Mouse (Mus musculus): Measurements from ENCODE around the gene Llgl2.

GRCm38 (mm10) chr11:115859143-115859945 lies 35.5 kb downstream of the Llgl2 start:
- TF ChIP-seq SRF (IDR thresholded peaks at IDR 0.05; ENCODE audit: control insufficient read depth, insufficient read length, low read depth) (no peak), POLR2A (IDR thresholded peaks at IDR 0.05; ENCODE audit: insufficient read length, low read depth) (no peak), E2F4 (IDR thresholded peaks at IDR 0.05; ENCODE audit: insufficient read depth) (no peak), MYOG (IDR thresholded peaks at IDR 0.05; ENCODE audit: control insufficient read depth in 1 of 3, insufficient read depth in 1 of 3, insufficient read length in 2 of 3, low read depth in 2 of 3) (no peak), POLR2AphosphoS2 (IDR thresholded peaks at IDR 0.05; ENCODE audit: insufficient read length, low read depth) (no peak), MAX (IDR thresholded peaks at IDR 0.05; ENCODE audit: low read depth) (no peak), REST (IDR thresholded peaks at IDR 0.05; ENCODE audit: insufficient read depth, insufficient read length) (no peak)
